Mouse (Mus musculus): ENCODE data around the gene Pla2g10. TPM values are rescaled to one million over a fixed set of nuclear protein-coding genes. Genes with fewer than 3 reads are reported as not detected.
"Not testable (repeated sequence)": the region's sequence is repeated elsewhere in the genome, so short reads cannot be mapped to it uniquely, and the experiment has no call there.

The Pla2g10 gene
- total RNA-seq, 4 experiments from 2014 or later = not detected

- DNase-seq = peak; percentile 68
Observed at GRCm38 (mm10) chr16:13727811-13728335, 2.9 kb downstream of the Pla2g10 start.

- DNase-seq = no peak
Observed at GRCm38 (mm10) chr16:13722937-13723336, 7.8 kb downstream of the Pla2g10 start.

GRCm38 (mm10) chr16:13716821-13717553, 13.8 kb downstream of the Pla2g10 start:
- no peak for DNase-seq

- no peak for DNase-seq
Observed at GRCm38 (mm10) chr16:13714910-13715309, 15.9 kb downstream of the Pla2g10 start.

GRCm38 (mm10) chr16:13704676-13705075, 26.1 kb downstream of the Pla2g10 start:
- DNase-seq = no peak

GRCm38 (mm10) chr16:13702184-13702583, 28.6 kb downstream of the Pla2g10 start:
- DNase-seq = peak; percentile 6

GRCm38 (mm10) chr16:13698998-13699397, 31.8 kb downstream of the Pla2g10 start:
- DNase-seq = no peak

GRCm38 (mm10) chr16:13678601-13679319, 52.0 kb downstream of the Pla2g10 start:
- no peak for DNase-seq

- peak; percentile 21 for DNase-seq
Observed at GRCm38 (mm10) chr16:13674511-13674910, 56.3 kb downstream of the Pla2g10 start.

- no peak for DNase-seq
Observed at GRCm38 (mm10) chr16:13673114-13673513, 57.7 kb downstream of the Pla2g10 start.

- peak; percentile 59 for DNase-seq
Observed at GRCm38 (mm10) chr16:13672386-13672898, 58.3 kb downstream of the Pla2g10 start.

- DNase-seq = peak; percentile 89
Observed at GRCm38 (mm10) chr16:13671685-13672385, 58.9 kb downstream of the Pla2g10 start, which contains the start of the genes Bfar and 3110001I22Rik. Gene Bfar (plus strand): TSS chr16:13671858. Gene 3110001I22Rik (plus strand): TSS chr16:13671929.

GRCm38 (mm10) chr16:13670896-13671295, 59.9 kb downstream of the Pla2g10 start:
- DNase-seq = not testable (repeated sequence)

GRCm38 (mm10) chr16:13669282-13669681, 61.5 kb downstream of the Pla2g10 start:
- no peak for DNase-seq

- no peak for DNase-seq
Observed at GRCm38 (mm10) chr16:13668402-13669108, 62.2 kb downstream of the Pla2g10 start.

- DNase-seq = peak; percentile 92
Observed at GRCm38 (mm10) chr16:13667878-13668343, 62.9 kb downstream of the Pla2g10 start, which contains the start of gene Parn. Gene Parn (minus strand): TSS chr16:13668170.

Other genes with a start within 250 kb of the Pla2g10 start
- 10 to 100 TPM; 42.1 to 45.1 (median 43.5) TPM for gene Parn, start 62.8 kb downstream of the Pla2g10 start, total RNA-seq (2022)
- 10 to 100 TPM; 43.5 to 62.5 (median 52.2) TPM for gene Bfar, start 59.1 kb downstream of the Pla2g10 start, total RNA-seq (2022)
- gene 3110001I22Rik, start 59.1 kb downstream of the Pla2g10 start, total RNA-seq (2022) = 1 to 10 TPM; 5.2 to 6.8 (median 5.7) TPM
- 10 to 100 TPM; 47.4 to 55.0 (median 50.1) TPM for gene Rrn3, start 49.7 kb upstream of the Pla2g10 start, total RNA-seq (2022)
- 10 to 100 TPM; 56.4 to 67.5 (median 61.9) TPM for gene Ntan1, start 87.9 kb upstream of the Pla2g10 start, total RNA-seq (2022)
- gene Pdxdc1, start 172.1 kb upstream of the Pla2g10 start, total RNA-seq (2022) = 100 to 1,000 TPM in 1 of 4 experiments, 10 to 100 TPM in 3; 86.7 to 107 (median 95.7) TPM
- 10 to 100 TPM; 12.4 to 21.4 (median 16.7) TPM for gene Mpv17l, start 172.2 kb upstream of the Pla2g10 start, total RNA-seq (2022)